Mouse (Mus musculus) left cerebral cortex, adult 11 months (tissue): Measurements from ENCODE around the gene Shisal2a.

Experiments used
- DNase-seq: peaks from one replicate; pipeline ENCODE4 v3.0.0; 2022; ENCODE audit warnings: low spot score

The Shisal2a gene

DNA sequence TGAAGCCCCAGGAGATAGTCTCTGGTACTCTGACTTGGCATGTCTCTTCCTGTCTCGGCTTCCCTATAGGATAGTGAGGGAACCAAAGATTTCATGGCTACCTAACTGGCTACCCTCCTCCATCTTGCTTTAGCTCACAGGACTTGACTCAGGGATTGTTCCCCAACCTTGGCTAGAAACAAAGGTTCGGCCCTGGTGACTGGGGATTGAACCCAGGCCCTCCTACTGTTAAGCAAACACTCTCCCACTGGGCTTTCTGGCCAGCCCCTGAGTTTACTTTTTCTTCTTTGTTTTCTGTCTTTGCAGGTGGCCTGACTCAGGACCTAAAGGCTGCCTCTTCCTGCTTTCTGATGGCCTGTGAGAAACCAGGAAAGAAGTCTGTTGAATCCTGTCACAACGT, 45.3 kb downstream of the Shisal2a start:
- DNase-seq = no peak

DNA sequence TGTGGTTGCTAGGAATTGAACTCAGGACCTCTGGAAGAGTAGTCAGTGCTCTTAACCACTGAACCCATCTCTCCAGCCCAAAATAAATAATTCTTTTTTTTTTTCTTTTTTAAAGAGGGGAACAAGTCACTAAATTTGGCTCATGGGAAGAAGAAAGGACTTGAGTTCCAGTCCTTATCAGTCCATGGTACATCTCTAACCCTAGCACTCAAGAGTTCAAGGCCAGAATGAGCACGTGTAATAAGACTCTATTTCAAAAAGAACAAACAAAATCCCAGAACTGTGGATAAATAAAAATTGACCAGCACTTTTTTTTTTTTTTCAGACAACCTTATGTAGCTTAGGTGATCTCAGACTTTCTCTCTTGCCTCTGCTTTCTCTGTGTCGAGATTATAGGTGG, 46.4 kb downstream of the Shisal2a start:
- DNase-seq = no peak

DNA sequence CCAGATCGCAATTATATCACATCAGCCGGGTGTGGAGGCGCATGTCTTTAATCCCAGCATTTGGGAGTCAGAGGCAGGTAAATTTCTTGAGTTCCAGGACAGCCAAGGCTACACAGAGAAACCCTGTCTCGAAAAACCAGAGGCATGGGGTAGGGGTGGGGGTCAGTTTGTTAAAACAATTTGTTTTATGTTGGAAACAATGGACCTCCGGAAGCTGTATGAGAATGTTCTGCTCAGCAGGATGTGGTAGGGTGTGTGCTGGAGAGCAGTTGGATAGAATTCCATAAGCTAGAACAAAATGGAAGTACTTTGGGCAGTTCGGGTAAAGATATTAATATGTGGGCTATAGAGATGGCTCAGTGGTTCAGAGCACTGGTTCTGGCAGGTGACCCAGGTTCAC, 47.7 kb downstream of the Shisal2a start:
- DNase-seq = no peak

DNA sequence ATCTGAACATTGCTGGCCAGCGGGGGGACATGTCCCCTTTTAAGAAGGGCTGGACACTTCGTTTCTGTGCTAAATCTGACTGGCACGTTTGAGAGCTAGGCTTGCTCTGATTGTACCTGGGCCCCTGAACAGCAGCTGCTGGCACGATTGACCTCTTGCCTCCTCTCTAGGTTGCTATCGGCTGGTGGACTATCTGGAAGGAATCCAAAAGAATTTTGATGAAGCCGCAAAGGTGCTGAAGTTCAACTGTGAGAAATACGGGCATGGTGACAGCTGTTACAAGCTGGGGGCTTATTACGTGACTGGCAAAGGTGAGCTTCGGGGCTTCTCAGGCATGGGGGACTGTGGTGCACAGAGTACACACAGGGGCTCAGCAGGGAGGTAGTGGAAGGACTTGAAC, 51.1 kb downstream of the Shisal2a start:
- no peak for DNase-seq

DNA sequence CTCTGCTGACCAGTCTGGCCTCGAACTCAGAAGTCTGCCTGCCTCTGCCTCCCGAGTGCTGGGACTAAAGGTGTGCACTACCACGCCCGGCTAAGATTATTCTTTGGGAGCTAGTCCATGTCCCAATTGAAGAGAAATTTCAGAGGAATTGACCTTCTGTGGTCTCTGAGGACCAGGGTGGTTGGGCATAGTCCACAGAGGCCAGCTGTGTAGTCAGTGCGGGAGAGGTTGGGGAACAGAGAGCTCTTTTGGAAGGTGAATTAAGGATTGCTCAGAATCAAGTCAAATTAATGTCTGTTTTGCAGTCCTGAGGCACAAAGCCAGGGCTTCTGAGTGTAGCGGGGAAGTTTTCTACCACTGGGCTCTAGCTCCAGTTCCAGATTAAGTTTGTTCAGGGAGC, 53.3 kb downstream of the Shisal2a start:
- no peak for DNase-seq

DNA sequence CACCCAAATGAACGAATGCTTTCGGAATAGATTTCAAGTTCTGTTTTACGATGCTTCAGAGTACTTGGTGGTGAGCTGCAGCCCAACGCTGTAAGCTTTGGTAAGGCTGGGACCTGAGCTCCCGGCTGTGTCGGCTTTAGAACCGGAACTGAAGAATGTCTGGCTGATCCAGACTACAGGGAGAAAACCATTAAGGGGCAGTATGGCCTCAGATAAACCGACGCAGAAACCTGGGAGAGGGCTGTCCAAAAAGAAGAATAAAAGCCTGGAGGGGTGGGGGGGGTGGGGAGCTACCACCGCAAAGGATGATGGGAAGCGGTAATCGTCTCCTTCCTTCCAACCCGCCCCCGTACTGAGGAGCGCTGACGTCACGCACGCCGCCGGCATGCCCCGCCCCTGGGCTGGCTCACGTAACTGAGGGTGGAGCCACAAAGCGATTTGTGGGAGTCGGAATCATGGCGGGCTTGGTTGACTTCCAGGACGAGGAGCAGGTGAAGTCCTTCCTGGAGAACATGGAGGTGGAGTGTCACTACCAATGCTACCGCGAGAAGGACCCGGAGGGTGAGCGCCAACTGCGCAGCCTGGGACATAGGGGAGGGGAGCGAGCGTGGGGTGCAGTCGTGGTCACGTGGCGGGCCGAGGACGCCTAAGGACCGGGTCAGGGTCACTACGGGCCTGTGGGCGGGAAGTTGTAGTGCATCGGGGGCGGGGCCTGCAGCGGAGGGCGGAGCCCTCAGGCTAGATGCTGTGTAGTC, 55.2 kb downstream of the Shisal2a start, which contains the start of gene Coa7:
Gene Coa7 (plus strand): TSS at position 411 of the 755 bp plus-strand sequence.
- peak; percentile 95 for DNase-seq

DNA sequence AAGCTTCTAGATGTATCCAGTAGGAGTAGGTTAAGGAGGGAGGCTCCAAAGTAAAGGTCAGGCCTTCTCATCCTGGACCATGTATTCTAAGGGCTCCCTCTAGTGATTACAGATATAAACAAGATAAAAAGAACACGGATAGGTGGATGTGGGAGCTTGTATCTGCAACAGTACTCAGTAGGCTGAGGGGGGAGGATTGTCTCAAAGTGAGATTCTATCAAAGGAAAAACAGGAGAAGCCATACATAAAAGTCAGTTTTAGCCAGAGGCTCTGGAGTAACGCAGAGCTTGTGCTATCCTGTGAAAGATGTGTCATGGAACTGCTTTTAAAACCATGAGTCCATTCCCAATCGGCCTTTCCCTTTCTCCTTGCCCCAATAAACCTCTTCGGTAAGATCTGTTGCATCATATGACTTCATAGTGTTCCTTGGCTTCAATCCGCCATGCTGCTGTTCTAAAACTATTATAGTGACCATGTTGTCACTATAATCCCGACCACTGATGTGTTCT, 56.0 kb downstream of the Shisal2a start:
- peak; percentile 68 for DNase-seq

DNA sequence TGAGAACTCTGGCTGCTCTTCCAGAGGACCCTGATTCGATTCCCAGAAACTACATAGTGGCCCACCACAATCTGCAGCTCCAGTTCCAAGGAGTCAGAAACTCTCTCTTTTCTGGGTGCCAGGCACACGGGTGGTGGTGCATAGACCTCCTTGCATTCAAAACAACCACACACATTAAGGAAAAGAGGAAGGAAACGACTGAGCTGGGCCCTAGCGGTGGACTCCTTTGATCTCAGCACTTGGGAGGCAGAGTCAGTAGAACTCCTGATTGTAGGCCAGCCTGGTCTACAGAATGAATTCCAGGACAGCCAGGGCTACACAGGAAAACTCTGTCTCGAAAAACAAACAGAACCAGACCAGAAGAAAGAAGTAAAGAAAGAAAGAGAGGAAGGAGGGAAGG, 59.6 kb downstream of the Shisal2a start:
- no peak for DNase-seq

DNA sequence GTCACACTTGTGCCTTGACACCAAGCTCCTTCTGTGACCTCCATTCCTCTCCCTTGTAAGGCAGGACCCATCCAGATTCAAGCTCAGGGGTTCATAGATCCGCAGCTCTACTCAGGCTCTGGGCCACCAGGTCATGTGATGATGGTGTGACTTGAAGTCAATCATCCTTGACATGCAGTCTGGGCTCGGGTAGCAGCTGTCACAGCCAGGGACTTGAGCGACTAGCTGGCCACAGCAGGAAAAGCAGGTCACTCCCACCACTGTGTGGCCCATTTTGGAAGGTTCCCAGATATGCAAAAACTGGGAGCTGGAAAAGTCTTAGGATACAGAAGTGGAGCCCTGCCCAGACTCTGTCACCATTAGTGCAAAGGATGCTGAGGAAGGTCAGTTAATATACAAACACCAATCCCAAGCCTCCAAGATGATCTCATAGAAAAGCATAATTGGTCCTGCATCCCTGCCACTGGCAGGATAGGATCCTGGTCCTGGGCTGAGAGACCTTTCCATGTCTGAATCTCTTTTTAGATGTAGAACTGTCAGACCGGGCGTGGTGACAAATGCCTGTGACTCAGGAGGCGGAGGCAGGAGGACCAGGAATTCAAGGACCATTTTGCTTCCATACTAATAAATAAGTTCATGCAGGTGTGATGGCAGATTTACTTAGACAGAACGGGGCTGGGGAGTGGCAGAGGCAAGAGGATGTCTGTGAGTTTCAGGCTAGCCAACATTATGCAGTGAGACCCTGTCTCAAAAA, 62.3 kb downstream of the Shisal2a start:
- DNase-seq = no peak

DNA sequence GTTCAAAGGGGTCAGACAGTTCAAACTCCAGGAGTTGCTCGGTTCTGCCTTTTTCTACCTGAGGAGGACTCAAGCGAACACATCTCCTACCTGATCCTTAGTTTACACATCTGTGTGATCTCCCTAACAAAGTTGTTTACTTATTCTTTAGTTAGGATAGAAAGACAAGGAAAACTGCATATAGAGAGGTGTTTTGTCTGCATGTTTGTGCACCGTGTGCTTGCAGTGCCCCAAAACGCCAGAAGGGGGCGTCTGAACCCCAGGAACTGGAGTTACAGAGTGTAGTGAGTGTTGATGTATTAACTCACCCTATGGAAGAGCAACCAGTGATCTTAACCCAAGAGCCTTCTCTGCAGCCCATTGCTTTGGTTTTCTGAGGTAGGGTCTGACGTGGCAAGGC, 63.4 kb downstream of the Shisal2a start:
- DNase-seq = no peak

DNA sequence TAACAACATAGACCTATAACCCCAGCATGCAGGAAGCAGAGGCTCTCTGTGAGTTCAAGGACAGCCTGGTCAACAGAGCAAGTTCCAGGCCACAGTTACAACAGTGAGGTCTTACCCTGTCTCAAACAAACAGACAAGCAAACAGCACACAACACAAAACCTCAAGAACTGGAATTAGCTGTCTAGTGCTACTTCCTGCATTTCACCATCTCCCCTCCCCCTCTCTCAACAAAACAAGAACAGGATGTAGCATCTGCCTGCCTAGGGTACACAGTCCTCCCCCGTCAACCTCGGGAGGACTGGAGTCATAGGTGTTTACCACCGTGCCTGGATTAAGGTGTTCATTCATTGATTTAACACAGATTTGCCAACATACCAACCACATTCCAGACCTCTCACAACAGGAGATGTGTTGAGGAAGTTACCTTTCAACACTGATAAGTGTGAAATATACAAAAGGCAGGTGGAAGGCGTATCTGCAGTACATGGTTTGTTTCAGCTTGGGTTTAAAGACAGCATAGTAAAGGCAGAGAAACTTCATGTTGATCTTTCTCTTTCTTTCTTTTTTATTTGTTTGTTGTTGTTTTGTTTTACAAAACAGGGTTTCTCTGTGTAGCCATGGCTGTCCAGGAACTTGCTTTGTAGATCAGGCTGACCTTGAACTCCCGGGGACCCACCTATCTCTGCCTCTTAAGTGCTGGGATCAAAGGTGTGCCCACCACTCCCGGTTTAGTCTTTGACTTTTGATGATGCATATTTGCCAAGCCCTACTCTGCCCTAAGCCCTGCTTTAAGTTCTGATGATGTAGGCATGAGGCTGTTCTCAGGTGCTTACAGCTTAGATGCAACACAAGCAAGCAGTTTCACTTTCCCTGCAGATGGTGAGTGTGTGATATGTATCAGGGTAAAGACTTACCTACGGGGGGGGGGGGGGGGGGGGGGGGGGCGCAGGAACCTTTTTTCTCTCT, 64.2 kb downstream of the Shisal2a start:
- no peak for DNase-seq
